Mouse (Mus musculus) brain, embryonic 14.5 days (tissue): ENCODE data around the gene Ablim1. TPM values are rescaled to one million over a fixed set of nuclear protein-coding genes. Genes with fewer than 3 reads are reported as not detected.

Experiments
- DNase-seq: peaks from one replicate; pipeline ENCODE4 v3.0.0-alpha.2; 2011; ENCODE audit warnings: low read depth
- CTCF ChIP-seq: fragments of 200-500 bp; IDR thresholded peaks from 2 replicates; pipeline ENCODE4 v1.5.1; 2012; ENCODE audit warnings: inconsistent platforms, mild to moderate bottlenecking, moderate library complexity, borderline replicate concordance; ENCODE audit not compliant: insufficient read depth, insufficient read length; ENCODE audit errors: extremely low read depth
- POLR2A ChIP-seq: fragments of 200-500 bp; IDR thresholded peaks from 2 replicates; pipeline ENCODE4 v1.6.1; 2012; ENCODE audit warnings: mild to moderate bottlenecking, inconsistent platforms, borderline replicate concordance; ENCODE audit not compliant: poor library complexity, insufficient read depth, insufficient read length, severe bottlenecking; ENCODE audit errors: extremely low read depth
- polyA plus RNA-seq: library from polyadenylated mRNA; depleted of rRNA; stranded (reverse); fragments of >200 nt; gene quantifications from 2 replicates; pipeline ENCODE4 v1.2.3, GENCODE M21; 2012

Gene Ablim1
- polyA plus RNA-seq, 1 experiment, result 40.7 TPM

DNA sequence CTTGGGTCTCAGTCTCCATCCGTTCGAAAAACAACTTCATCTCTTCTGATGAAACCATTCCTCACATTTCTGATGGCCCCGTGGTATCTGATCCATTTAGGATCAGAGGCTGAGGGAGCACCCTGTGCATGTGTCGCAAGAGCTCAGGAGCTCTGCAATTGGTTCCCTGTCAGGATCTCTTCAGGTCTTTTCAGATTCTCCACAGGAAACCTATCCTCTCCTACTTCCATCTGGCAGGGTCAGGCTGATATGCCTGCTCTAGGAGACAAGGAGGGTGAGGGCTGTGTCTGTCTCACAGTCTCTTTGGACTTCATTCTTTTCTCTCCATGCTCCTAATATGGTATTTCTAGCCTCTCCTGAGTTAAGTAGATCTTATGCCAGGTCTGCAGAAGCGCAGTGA lies 43.1 kb upstream of the Ablim1 start:
- no peak for TF ChIP-seq POLR2A
- no peak for TF ChIP-seq CTCF
- no peak for DNase-seq

DNA sequence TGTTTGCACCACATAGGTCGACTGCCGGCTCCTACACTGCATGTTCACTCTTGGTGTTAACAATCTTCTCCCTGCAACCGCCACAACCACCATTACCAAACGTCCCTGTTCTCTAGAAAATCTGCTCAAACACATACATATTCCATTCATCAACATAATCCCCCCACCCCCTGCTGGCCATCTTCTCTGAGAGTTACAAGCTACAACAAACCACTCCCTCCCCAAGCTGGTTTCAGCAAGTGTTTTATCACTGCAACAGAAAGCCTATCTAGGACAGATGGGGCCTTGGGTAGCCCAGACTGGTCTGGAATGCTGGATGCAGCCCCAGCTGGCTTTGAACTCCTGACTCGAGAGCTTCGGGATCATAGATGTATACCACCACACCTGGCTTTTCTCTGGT lies 42.5 kb upstream of the Ablim1 start:
- TF ChIP-seq POLR2A (no peak), CTCF (no peak)
- DNase-seq, result no peak

DNA sequence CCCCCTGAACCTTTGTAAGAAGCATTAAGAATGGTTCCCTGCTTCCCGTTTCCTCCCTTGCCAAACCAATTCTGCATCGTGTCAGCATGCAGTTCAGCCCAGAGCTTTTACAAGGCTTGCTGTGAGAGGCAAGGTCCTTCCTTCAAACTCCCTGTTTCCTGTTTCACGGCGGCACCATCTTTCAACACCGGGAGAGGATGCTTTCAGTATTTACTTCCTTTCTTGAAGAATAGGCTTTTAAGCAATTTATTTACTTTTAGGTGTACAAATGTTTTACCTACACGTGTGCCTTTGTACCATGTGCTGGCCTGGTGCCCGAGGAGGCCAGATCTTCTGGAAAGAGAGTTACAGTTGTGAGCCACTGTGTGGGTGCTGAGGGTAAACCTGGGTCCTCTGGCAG lies 41.6 kb upstream of the Ablim1 start:
- no peak for DNase-seq
- TF ChIP-seq CTCF, result no peak

DNA sequence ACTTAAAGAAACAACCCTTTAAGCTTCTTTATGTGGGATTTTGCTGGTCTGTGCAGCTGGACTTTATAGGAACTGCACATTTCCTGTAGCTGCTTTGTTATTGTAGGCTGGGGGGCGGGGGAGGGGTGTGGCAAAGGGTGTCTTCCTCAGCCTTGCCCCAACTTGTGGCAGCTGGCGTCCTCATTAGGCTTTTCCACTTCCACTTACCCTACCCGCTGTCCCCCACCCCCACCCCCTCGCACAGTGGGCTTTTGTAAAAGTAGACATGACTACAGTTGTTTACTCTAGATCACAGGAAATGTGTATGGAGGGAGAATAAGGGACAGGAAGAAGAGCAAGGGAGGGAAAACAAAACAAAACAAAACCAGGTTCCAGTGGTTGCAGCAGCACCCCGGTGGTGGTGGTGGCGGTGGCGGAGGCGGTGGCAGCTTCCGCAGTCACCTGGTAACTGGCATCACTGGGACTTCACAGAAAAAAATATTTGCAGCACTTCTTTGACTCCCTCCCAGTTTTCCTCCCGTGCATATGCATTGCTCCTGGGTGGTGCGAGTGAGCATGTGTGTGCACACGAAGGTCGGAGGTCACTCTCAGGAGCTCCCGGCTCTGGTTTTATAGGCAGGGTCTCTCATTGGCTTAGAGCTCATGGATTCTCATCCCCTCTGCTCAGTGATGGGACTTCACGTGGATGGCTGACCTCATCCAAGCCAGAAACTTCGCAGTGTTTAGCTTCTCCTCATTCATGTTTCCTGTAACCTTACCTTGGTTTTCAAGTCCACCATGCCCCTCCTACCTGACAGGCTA lies 40.9 kb upstream of the Ablim1 start:
- no peak for DNase-seq
- no peak for TF ChIP-seq CTCF
- TF ChIP-seq POLR2A, result no peak

DNA sequence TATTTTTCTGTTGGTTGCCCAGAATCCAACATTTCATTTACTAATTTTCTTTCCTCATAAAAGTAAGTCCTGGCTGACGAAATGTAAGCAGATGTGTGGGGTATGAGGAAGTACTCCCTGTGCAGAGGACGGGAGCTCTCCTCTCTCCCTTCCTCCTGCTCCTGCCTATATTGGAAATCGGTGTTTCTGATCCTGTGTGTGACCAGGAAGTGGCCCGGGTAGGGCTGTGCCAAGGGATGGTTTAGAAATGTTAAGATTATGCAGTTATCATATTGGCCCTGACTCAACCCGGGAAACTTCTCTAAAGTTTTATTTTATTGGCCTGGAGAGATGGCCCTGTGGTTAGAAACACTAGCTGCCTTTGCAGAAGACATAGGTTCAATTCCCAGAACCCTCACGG lies 40.0 kb upstream of the Ablim1 start:
- TF ChIP-seq POLR2A (no peak), CTCF (no peak)
- no peak for DNase-seq

DNA sequence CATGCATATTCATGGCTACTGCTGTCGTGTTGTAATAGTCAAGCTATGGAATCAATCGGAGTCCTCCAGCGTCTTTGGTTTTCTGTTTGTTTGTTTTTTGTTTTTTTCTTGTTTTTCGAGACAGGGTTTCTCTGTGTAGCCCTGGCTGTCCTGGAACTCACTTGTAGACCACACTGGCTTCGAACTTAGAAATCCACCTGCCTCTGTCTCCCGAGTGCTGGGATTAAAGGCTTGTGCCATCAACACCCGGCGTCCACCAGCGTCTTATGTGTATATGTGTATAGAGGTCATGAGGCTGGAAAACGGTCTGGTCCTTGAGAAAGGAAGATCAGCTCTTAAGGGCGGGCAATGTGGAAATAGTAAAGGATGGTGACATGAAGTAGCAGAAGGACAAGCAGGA lies 39.3 kb upstream of the Ablim1 start:
- no peak for DNase-seq
- TF ChIP-seq CTCF, result no peak
- TF ChIP-seq POLR2A, result no peak

DNA sequence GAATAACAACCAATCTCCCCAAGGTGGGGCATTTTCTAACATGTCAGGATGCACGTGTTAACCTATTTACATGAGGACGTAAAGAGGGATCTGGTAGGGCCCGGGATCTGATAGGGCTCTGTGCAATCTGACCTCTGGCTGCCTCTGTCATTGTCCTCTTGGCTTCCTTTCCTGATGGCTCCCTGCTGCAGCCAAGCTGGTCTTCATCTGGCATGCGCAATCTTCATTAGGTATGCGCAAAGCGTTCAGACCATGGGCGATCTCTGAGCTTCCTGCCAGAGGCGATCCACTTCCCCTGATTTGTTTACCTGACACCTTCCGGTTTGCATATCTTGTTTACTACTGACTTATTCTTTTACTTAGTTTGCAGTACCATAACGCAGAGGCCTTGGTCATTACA lies 38.5 kb upstream of the Ablim1 start:
- DNase-seq, result no peak
- TF ChIP-seq POLR2A (no peak), CTCF (no peak)

DNA sequence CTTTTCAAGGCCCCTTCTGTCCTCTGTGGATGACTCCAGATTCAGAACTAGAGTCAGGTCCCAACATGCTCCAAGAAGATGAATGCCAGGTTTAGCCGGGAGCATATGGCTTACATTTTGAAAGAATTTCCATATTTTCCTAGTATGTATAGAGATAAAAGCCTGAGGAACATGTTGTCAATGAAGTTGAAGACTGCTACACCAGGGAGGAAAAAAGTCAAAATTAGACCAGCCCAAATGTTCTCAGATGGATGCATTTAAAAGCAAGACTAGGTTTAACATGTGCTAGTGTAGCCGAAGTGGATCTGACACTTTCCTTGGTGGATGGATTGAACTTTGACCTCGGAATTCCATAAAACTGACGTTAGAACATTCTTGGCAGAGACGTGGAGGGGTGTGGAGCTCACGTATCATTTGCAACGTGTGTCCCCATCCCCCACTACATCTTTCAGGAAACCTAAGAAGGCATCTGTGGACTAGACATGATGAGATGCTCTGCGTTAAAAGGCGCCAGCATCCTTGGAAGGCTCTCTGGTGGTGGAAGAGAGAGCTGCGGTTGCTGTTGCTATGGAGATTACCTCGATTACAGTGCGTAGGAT lies 37.7 kb upstream of the Ablim1 start:
- TF ChIP-seq POLR2A (no peak), CTCF (no peak)
- DNase-seq, result peak; percentile 31

DNA sequence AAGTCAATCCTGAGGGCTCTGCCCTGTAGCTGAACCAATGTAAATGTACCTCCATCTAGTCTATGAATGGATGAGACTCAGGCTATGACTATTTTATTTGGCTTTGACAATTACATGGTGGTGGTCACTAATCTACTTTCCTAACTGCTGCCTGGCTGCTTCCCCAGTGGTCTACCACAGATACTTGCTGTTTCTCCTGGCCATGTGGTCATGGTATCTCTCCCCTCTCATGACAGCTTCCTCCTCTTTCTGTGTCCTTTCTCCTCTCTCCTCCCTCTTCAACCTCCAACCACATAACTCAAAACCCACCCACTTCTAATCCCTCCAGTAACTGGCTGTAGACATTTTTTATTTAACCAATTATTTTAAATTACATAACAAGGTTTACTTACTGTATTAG lies 34.4 kb upstream of the Ablim1 start:
- TF ChIP-seq POLR2A (no peak), CTCF (no peak)
- DNase-seq, result no peak

DNA sequence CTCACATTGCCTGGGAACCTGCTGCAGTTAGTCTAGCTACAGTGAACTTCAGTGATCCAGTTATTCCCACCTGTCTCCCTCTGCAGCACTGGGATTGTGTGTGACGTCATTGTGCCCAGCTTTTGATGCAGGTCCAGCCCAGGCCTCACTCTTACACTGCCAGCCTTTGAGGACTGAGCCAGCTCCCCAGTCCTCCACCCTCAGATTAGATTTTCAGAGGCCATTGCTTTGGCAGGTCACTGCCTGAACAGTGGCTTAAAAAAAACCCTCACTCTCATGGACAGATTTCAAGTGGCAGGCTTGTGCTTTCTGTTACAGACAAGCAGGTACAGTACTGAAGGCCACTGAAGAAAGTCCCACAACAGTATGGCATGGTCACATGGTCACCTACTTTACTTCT lies 30.0 kb upstream of the Ablim1 start:
- no peak for DNase-seq
- TF ChIP-seq POLR2A (no peak), CTCF (no peak)

DNA sequence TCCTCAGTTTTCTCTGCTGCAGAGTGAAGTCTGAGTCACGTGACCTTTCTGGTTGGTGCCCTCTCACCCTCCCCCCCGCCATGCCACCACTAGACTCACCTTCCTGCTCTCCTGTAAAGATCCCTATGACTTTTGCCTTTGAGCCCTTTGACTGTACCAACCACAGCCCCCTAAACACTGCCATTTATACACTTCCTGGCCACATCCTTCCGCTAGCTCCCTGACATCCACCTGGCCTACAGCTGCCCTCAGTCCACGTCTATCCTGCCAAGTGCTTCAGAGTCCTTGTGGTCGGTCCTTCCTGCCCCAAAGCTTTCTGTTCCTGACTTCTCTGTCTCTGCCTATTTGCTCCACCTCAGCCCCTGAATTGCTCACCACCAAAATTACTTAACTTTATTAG lies 29.1 kb upstream of the Ablim1 start:
- TF ChIP-seq CTCF (no peak), POLR2A (no peak)
- no peak for DNase-seq
